Mouse (Mus musculus): ENCODE results near the gene Ttc27.

Gene Ttc27

GRCm38 (mm10) chr17:74754369-74755118, 37.0 kb downstream of the Ttc27 start:
- DNase-seq = no peak

GRCm38 (mm10) chr17:74769390-74769811, 51.9 kb downstream of the Ttc27 start:
- no peak for DNase-seq

- DNase-seq = no peak
Measured at GRCm38 (mm10) chr17:74772364-74772763, 54.8 kb downstream of the Ttc27 start.

GRCm38 (mm10) chr17:74773556-74773955, 56.0 kb downstream of the Ttc27 start:
- no peak for DNase-seq

- DNase-seq = no peak
Measured at GRCm38 (mm10) chr17:74780133-74780532, 62.6 kb downstream of the Ttc27 start.

- DNase-seq = no peak
Measured at GRCm38 (mm10) chr17:74780627-74781026, 63.1 kb downstream of the Ttc27 start.

- no peak for DNase-seq
Measured at GRCm38 (mm10) chr17:74781911-74782310, 64.4 kb downstream of the Ttc27 start.

- DNase-seq = no peak
Measured at GRCm38 (mm10) chr17:74785586-74785985, 68.1 kb downstream of the Ttc27 start.

GRCm38 (mm10) chr17:74786198-74786734, 68.7 kb downstream of the Ttc27 start:
- DNase-seq = no peak

GRCm38 (mm10) chr17:74796023-74796699, 78.6 kb downstream of the Ttc27 start:
- DNase-seq = no peak

- no peak for DNase-seq
Measured at GRCm38 (mm10) chr17:74799865-74800264, 82.3 kb downstream of the Ttc27 start.

- no peak for DNase-seq
Measured at GRCm38 (mm10) chr17:74802765-74803164, 85.2 kb downstream of the Ttc27 start.

- no peak for DNase-seq
Measured at GRCm38 (mm10) chr17:74803835-74804234, 86.3 kb downstream of the Ttc27 start.

GRCm38 (mm10) chr17:74804321-74804930, 86.9 kb downstream of the Ttc27 start:
- no peak for DNase-seq

GRCm38 (mm10) chr17:74807509-74808248, 90.1 kb downstream of the Ttc27 start:
- DNase-seq = no peak

- DNase-seq = no peak
Measured at GRCm38 (mm10) chr17:74808330-74808729, 90.8 kb downstream of the Ttc27 start.

- DNase-seq = no peak
Measured at GRCm38 (mm10) chr17:74808901-74809300, 91.4 kb downstream of the Ttc27 start.

GRCm38 (mm10) chr17:74810892-74811625, 93.5 kb downstream of the Ttc27 start:
- DNase-seq = peak; percentile 64

GRCm38 (mm10) chr17:74819711-74820110, 102.2 kb downstream of the Ttc27 start:
- no peak for DNase-seq

GRCm38 (mm10) chr17:74830851-74831250, 113.3 kb downstream of the Ttc27 start:
- DNase-seq = no peak

- no peak for DNase-seq
Measured at GRCm38 (mm10) chr17:74841721-74842120, 124.2 kb downstream of the Ttc27 start.

- no peak for DNase-seq
Measured at GRCm38 (mm10) chr17:74842603-74843002, 125.1 kb downstream of the Ttc27 start.

Measured in kidney, adult 9 months (tissue).